Mouse (Mus musculus) midbrain, embryonic 14.5 days (tissue): Measurements from ENCODE around the gene Tnfsf12. TPM values are rescaled to one million over a fixed set of nuclear protein-coding genes. Genes with fewer than 3 reads are reported as not detected.

Source experiments
- ATAC-seq: fragments of 200-750 bp; cut with Nextera tagmentation; 2 replicates; pipeline ENCODE4 v1.8.0; 2017; ENCODE audit warnings: moderate number of reproducible peaks, moderate library complexity; ENCODE audit not compliant: low FRiP score, low TSS enrichment
- DNase-seq: peaks from one replicate; pipeline ENCODE4 v3.0.0-alpha.2; 2015
- H3K27ac ChIP-seq: fragments of 300-500 bp; sonication (generic); replicated peaks from 2 replicates; pipeline ENCODE4 v1.5.1; 2014; ENCODE audit warnings: mild to moderate bottlenecking, low read depth, low read length, moderate library complexity
- H3K27me3 ChIP-seq: fragments of 300-500 bp; sonication (generic); 2 replicates; pipeline ENCODE4 v1.6.1; 2014; ENCODE audit warnings: low read length, control low read depth, mixed read lengths; ENCODE audit not compliant: control insufficient read depth, insufficient read depth
- H3K36me3 ChIP-seq: fragments of 300-500 bp; sonication (generic); 2 replicates; pipeline ENCODE4 v1.6.1; 2014; ENCODE audit warnings: low read length, control low read depth; ENCODE audit not compliant: control insufficient read depth, insufficient read depth
- H3K4me1 ChIP-seq: fragments of 300-500 bp; sonication (generic); 2 replicates; pipeline ENCODE4 v1.6.1; 2014; ENCODE audit warnings: mild to moderate bottlenecking, antibody characterized with exemption, low read length, control low read depth; ENCODE audit not compliant: control insufficient read depth, insufficient read depth
- H3K4me2 ChIP-seq: fragments of 300-500 bp; sonication (generic); 2 replicates; pipeline ENCODE4 v1.6.1; 2014; ENCODE audit warnings: mild to moderate bottlenecking, low read length, moderate library complexity
- H3K4me3 ChIP-seq: fragments of 300-500 bp; sonication (generic); replicated peaks from 2 replicates; pipeline ENCODE4 v1.5.1; 2014; ENCODE audit warnings: low read depth, low read length
- H3K9ac ChIP-seq: fragments of 300-500 bp; sonication (generic); replicated peaks from 2 replicates; pipeline ENCODE4 v1.6.1; 2014; ENCODE audit warnings: mild to moderate bottlenecking, low read length, moderate library complexity
- H3K9me3 ChIP-seq: fragments of 300-500 bp; sonication (generic); 2 replicates; pipeline ENCODE4 v1.6.1; 2016; ENCODE audit warnings: low read length, control low read depth, mixed read lengths; ENCODE audit not compliant: control insufficient read depth
- WGBS: fragments of 180-500 bp; shearing (Covaris S2); extraction: QIAGEN DNeasy Blood & Tissue Kit; methylation state at CpG from one replicate; pipeline ENCODE4 v1.1.7; 2014; 5-methylcytosine and 5-hydroxymethylcytosine counted together
- polyA plus RNA-seq: library from polyadenylated mRNA; unstranded; fragments of >200 nt; fragmentation: Nextera tagmentation; extraction: Ambion mirVana; gene quantifications from 2 replicates; pipeline ENCODE4 v1.2.1, GENCODE M21; 2014

Tnfsf12 gene
- polyA plus RNA-seq, 1 experiment from 2014 or later, result 3.0 TPM

DNA sequence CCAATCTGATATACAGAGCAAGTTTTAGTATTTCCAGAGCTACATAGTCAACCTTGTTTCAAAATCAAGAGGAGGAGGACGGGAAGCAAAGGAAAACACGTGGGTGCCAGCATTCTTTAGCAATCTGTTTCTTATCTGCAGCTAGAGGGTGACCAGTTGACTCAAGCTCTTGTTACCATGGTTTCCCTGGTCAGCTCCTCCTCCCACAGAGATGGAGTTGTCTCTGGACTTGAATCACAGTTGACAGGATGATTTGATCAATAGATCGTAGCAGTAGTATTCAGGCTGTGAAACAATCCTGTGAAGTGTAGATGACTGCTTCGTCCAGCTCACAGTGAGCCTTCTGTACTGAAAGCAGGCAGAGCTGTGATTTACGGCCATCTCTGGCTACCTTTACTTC, 20.3 kb upstream of the Tnfsf12 start:
- ATAC-seq (no peak), DNase-seq (no peak)
- no peaks in the 10 kb centered on the region for H3K27me3 ChIP-seq
- no peaks in the 10 kb centered on the region for H3K9me3 ChIP-seq
- H3K36me3 ChIP-seq, result no peaks in the 10 kb centered on the region
- H3K4me3 ChIP-seq, result no peak overlapping the region
- no peak overlapping the region for H3K27ac ChIP-seq
- H3K4me2 ChIP-seq, result no peak overlapping the region
- H3K4me1 ChIP-seq, result no peaks in the 10 kb centered on the region
- WGBS, result 19% methylated on average over 5 of the region's 5 CpGs
- no peak overlapping the region for H3K9ac ChIP-seq

DNA sequence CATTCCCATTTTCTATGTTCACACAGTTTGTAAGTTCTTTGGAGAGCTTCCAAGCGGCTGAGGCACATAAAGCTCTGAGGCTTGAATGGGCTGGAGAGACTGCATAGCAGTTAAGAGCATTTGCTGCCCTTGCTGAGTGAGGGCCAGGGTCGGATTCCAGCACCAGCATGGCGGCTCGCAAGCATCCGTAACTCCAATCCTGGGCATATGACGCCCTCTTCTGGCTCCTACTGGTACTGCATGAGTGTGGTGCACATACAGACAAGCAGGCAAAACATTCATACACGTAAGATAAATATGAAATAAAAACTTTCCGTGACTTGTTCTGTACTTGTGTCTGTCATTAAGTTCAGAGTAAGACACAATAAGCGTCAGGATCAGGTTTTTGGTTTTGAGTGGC, 19.8 kb upstream of the Tnfsf12 start:
- DNase-seq (no peak), ATAC-seq (no peak)
- no peak overlapping the region for H3K4me3 ChIP-seq
- H3K9ac ChIP-seq, result no peak overlapping the region
- H3K4me2 ChIP-seq, result no peak overlapping the region
- no peak overlapping the region for H3K27ac ChIP-seq
- 59% methylated on average over 9 of the region's 9 CpGs for WGBS
- no peaks in the 10 kb centered on the region for H3K36me3 ChIP-seq
- H3K9me3 ChIP-seq, result no peaks in the 10 kb centered on the region
- no peaks in the 10 kb centered on the region for H3K4me1 ChIP-seq
- no peaks in the 10 kb centered on the region for H3K27me3 ChIP-seq

DNA sequence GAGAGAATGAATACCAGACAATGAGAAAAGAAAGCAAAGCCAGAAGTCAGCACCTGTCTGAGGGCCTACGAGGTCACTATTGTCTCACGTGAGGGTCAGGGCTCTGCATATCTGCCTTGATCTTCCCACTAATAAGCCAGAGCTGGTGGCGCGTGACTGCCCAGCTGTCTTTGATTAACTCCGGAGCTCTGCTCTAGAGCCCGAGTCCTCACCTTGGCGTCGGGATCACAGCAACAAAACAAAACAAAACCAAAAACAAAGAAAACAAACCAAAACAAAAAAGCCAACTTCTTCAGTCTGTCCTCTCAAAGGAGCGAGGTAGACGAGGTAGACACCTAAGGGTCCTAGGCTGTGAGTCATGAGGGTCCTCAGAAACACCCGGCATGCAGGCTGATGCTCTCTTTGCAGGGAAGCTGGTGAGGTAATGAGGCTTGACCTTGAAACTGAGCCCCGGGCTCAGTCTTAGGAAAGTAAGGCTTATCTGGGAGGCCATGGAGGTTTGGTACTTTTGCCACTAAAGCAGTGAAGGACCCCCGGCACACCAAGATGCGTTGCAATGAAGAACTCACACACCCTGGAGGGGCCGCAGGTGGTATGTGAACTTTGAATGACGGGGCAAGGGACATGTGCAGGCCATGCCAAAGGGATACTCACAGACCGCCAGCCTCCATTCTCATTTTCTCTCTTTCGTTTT, 19.1 kb upstream of the Tnfsf12 start:
- no peaks in the 10 kb centered on the region for H3K27me3 ChIP-seq
- no peaks in the 10 kb centered on the region for H3K36me3 ChIP-seq
- no peak overlapping the region for H3K27ac ChIP-seq
- no peaks in the 10 kb centered on the region for H3K4me1 ChIP-seq
- DNase-seq (no peak), ATAC-seq (no peak)
- no peak overlapping the region for H3K4me3 ChIP-seq
- no peak overlapping the region for H3K9ac ChIP-seq
- H3K4me2 ChIP-seq, result no peak overlapping the region
- WGBS, result 68% methylated on average over 18 of the region's 18 CpGs
- no peaks in the 10 kb centered on the region for H3K9me3 ChIP-seq

DNA sequence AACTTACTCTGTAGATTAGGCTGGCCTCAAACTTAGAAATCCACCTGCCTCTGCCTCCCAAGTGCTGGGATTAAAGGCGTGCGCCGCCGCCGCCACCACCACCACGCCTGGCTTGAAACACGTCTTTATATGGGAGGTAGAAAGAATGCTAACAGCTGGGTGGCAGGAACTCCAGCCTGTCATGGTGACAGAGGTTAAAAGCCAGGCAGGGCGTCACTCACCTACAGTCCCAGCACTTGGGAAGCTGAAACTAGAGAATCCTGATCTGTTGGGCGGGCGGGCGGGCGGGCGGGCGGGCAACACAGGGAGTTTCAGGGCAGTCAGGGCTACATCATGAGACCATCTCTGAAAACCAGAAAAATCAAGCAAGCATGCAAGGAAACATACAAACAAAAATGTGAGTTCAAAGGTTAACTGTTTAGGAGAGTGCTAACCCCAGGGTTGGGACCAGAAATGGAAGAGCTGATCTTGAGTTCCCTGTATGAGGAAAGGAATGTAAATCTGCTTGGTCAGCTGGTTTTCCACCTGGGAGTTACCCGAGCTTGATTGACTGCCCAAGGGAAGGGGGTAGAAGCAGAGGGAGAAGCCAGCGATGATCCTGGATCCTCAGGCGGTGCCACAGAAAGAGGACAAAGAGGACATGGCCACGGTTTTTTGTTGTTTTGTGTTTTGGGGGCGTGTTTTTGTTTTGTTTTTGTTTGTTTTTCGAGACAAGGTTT, 17.5 kb upstream of the Tnfsf12 start:
- no peaks in the 10 kb centered on the region for H3K9me3 ChIP-seq
- H3K27me3 ChIP-seq, result no peaks in the 10 kb centered on the region
- H3K27ac ChIP-seq, result no peak overlapping the region
- H3K4me1 ChIP-seq, result no peaks in the 10 kb centered on the region
- 86% methylated on average over 20 of the region's 20 CpGs for WGBS
- no peaks in the 10 kb centered on the region for H3K36me3 ChIP-seq
- no peak overlapping the region for H3K4me2 ChIP-seq
- H3K9ac ChIP-seq, result no peak overlapping the region
- no peak overlapping the region for H3K4me3 ChIP-seq
- DNase-seq, result no peak
- no peak for ATAC-seq

DNA sequence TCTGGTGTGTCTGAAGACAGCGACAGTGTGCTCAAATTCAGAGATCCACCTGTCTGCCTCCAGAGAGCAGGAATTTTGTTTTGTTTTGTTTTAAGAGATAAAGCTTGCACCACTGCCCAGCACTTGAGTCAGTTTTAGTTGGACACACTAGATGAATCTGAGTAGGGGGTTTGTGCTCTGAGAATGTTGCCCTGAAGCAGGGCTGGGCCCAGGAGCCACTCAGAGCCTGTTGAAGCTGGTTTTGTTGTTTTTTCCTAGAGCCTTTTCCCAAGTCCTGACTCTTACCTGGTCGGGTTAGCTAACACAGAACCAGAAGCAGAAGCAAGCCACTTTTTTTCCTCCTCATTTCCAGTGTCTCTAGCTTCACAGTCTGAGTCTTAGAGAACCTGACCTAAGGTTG, 15.4 kb upstream of the Tnfsf12 start:
- no peak overlapping the region for H3K4me3 ChIP-seq
- WGBS, result 76% methylated on average over 2 of the region's 2 CpGs

DNA sequence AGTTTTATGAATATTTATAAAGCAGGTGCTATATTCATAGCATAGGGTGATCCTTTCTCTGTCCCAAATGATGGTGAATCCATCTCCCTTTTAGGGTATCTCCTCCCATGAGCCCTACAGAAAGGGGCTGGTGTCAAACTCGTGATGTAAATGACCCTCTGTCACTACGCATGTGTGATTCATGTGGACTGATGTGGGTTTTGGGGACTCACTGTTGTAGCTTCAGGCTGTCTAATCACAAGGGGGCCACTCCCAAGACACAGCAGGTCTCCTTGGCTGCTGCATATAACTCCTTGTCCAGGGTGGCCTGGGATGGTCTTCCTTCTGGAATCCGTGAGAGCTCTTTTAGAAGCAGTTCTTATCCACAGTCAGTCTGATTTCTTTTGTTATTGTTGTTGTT, 14.8 kb upstream of the Tnfsf12 start:
- H3K4me3 ChIP-seq, result no peak overlapping the region
- no peak overlapping the region for H3K4me2 ChIP-seq
- no peaks in the 10 kb centered on the region for H3K27me3 ChIP-seq
- no peak overlapping the region for H3K9ac ChIP-seq
- WGBS, result 74% methylated on average over 3 of the region's 3 CpGs
- no peak for ATAC-seq
- H3K9me3 ChIP-seq, result no peaks in the 10 kb centered on the region
- no peaks in the 10 kb centered on the region for H3K36me3 ChIP-seq
- H3K27ac ChIP-seq, result no peak overlapping the region
- no peaks in the 10 kb centered on the region for H3K4me1 ChIP-seq
- DNase-seq, result no peak

More for the DNA sequence above, 15.4 kb upstream of the Tnfsf12 start:
- ATAC-seq (no peak), DNase-seq (no peak)
- Histone ChIP-seq H3K4me1 (no peaks in the 10 kb centered on the region), H3K27me3 (no peaks in the 10 kb centered on the region), H3K9ac (no peak overlapping the region), H3K4me2 (no peak overlapping the region), H3K27ac (no peak overlapping the region), H3K9me3 (no peaks in the 10 kb centered on the region), H3K36me3 (no peaks in the 10 kb centered on the region)

DNA sequence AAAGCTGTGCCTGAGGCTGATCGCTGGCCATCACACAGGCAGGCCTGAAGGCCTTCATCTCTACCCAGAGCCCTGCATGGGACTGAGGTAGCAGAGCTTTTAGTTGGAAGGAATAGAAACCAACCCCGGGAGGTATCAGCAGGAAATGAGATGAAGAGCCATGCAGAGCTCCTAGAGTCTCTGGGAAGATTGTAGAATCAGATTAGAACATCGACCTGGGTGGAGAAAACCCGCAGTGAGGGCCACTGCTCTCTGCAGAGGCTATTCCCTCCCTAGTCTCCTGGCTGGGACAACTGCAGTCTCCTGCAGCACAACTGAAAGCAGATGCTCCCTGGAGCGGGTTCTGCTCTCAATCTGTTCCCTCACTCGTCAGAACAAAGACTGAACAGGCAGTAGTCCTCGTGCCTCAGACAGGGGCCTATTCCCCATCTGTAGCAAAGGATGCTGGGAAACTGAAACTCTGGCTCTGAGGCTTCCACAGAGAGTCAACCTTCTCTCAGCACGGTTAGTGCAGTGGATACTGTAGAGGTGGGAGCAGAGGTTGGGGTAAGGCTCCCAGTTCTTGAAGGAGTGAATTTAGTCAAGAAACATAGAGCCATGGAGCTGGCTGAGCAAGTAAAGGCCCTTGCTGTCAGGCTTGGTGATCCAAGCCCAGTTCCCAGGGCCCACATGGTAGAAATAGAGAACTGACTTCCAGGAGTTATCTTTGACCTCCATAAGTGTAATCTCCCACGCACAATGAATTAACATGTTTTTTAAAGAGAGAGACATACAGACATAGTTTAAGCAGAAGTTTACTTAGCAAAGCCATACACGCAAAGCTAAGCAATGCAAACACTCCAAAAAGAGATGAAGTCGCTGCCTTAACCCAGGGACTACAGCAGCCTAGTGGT, 14.2 kb upstream of the Tnfsf12 start:
- Histone ChIP-seq H3K27ac (no peak overlapping the region), H3K4me3 (no peak overlapping the region), H3K27me3 (no peaks in the 10 kb centered on the region), H3K4me1 (no peaks in the 10 kb centered on the region), H3K4me2 (no peak overlapping the region), H3K9ac (no peak overlapping the region), H3K36me3 (no peaks in the 10 kb centered on the region), H3K9me3 (no peaks in the 10 kb centered on the region)
- 53% methylated on average over 11 of the region's 11 CpGs for WGBS
- DNase-seq (no peak), ATAC-seq (no peak)

DNA sequence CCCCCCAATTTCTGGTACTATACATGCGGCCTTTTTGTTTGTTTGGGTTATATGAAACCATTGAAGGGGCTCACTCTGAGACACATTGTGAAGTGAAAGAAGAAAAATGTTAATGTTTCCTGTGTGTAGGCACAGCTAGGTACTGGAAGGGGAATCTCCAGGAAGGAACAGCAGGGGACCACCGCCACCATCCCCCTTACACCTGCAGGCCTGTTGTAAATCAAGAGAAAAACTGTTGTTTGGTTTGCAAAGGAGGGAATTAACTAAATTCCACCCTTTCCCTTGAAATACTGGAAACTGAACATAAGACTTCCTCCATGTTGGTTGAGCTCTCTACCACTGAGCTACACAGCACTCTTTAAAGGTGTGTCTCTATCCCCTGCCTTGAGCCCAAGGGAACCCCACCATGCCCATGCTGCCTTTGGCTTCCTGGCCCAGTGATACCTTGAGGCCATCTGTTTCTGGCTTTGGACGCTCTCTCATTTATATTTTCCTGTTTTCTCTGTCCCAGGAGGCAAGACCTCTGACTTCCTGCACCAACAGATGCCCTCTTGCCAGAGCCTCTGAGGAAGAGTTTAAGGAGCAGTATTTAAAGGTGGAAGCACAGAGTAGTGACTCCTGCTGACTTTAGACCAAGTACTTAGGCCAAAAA, 13.1 kb upstream of the Tnfsf12 start:
- Histone ChIP-seq H3K27ac (no peak overlapping the region), H3K4me2 (no peak overlapping the region), H3K36me3 (no peaks in the 10 kb centered on the region), H3K4me1 (no peaks in the 10 kb centered on the region), H3K27me3 (no peaks in the 10 kb centered on the region), H3K4me3 (no peak overlapping the region), H3K9ac (no peak overlapping the region), H3K9me3 (no peaks in the 10 kb centered on the region)
- 86% methylated on average over 3 of the region's 3 CpGs for WGBS
- ATAC-seq (no peak), DNase-seq (no peak)
